Mouse (Mus musculus) cerebellum, adult 2 months (tissue): ENCODE measurements around the gene Pipox.

Source experiments
- CTCF ChIP-seq: fragments of 200-500 bp; IDR thresholded peaks from 2 replicates; pipeline ENCODE4 v1.5.1; 2011; ENCODE audit warnings: low read depth, mild to moderate bottlenecking, control low read depth, low read length, moderate library complexity, borderline replicate concordance; ENCODE audit not compliant: insufficient read depth
- POLR2A ChIP-seq: fragments of 200-500 bp; IDR thresholded peaks from 2 replicates; pipeline ENCODE4 v1.6.1; 2011; ENCODE audit warnings: low read length, control low read depth, borderline replicate concordance; ENCODE audit not compliant: insufficient read depth

GRCm38 (mm10) chr11:77908468-77908867 lies 14.6 kb upstream of the Pipox start:
- TF ChIP-seq POLR2A = no peak
- no peak for TF ChIP-seq CTCF
